In genomic region chr13:52606656-52607275, GRCm38 (mm10) we compare ENCODE assay signal across 17 mouse cellular contexts. TPM values are rescaled to one million over a fixed set of nuclear protein-coding genes. Genes with fewer than 3 reads are reported as not detected.
A peak's percentile ranks its signal among the peaks of the same experiment; 100 is the strongest.
DNase-seq lines count a peak whose midpoint lies in the region; ATAC-seq and TF ChIP-seq lines count a peak whose summit lies in the region.
"Had no signal": no experiment of that assay in that cellular context is flagged by ENCODE, and none has a peak within 500 bp of the region (broad histone marks: within the 10 kb centered on the region; RNA-seq: fewer than 3 reads in every experiment).

No protein-coding gene starts in this region.

- no peak overlapping the region for H3K4me3 ChIP-seq in intestine, embryonic 14.5 days (ENCODE audit: low read depth, low read length)
- no peak overlapping the region for H3K4me3 ChIP-seq in intestine, postnatal 0 days (ENCODE audit: low read depth, low read length)
- H3K4me3 ChIP-seq in spleen, adult 2 months (ENCODE audit: extremely low read depth, insufficient read depth, insufficient read length) = no peak overlapping the region
- H3K4me3 ChIP-seq: embryonic facial prominence, embryonic 15.5 days; erythroblast, embryonic 14.5 days; forebrain, embryonic 10.5 days; gastrocnemius, adult 2 months; hindbrain, embryonic 15.5 days had no signal

- H3K4me1 ChIP-seq in intestine, embryonic 14.5 days (replicated peaks; ENCODE audit: control insufficient read depth, insufficient read depth, low read length) = 0 out of 2 replicates have a peak, but pooled peaks cover 9% of the 10 kb centered on the region
- H3K4me1 ChIP-seq in intestine, postnatal 0 days (replicated peaks; ENCODE audit: control insufficient read depth, insufficient read depth, low read length) = no peaks in the 10 kb centered on the region; the same call in 1 of the 2 replicates
- H3K4me1 ChIP-seq in spleen, adult 2 months (ENCODE audit: control insufficient read depth, insufficient read depth, insufficient read length) = peaks cover 37% of the 10 kb centered on the region; the same call in 1 of the 2 replicates
- H3K4me1 ChIP-seq: embryonic facial prominence, embryonic 15.5 days; forebrain, embryonic 10.5 days had no signal

- H3K27ac ChIP-seq in intestine, embryonic 14.5 days (ENCODE audit: low read depth) = 0 out of 2 replicates have a peak overlapping the region, but pooled peaks have one; percentile 4
- no peak overlapping the region for H3K27ac ChIP-seq in intestine, postnatal 0 days (ENCODE audit: low read depth, low read length)
- H3K27ac ChIP-seq in spleen, adult 2 months (ENCODE audit: insufficient read depth, low read length) = peak overlapping the region; percentile 50; the same call in 1 of the 2 replicates
- H3K27ac ChIP-seq: embryonic facial prominence, embryonic 15.5 days; forebrain, embryonic 10.5 days; gastrocnemius, adult 2 months; hindbrain, embryonic 15.5 days had no signal

- H3K36me3 ChIP-seq in intestine, embryonic 14.5 days (ENCODE audit: control insufficient read depth, insufficient read depth, low read length) = no peaks in the 10 kb centered on the region
- no peaks in the 10 kb centered on the region for H3K36me3 ChIP-seq in intestine, postnatal 0 days (ENCODE audit: control insufficient read depth, insufficient read depth)
- H3K36me3 ChIP-seq in spleen, adult 2 months (ENCODE audit: control insufficient read depth, insufficient read depth, low read length) = peaks cover 18% of the 10 kb centered on the region
- H3K36me3 ChIP-seq: embryonic facial prominence, embryonic 15.5 days; forebrain, embryonic 10.5 days; hindbrain, embryonic 15.5 days had no signal

- no peak overlapping the region for H3K9ac ChIP-seq in intestine, embryonic 14.5 days (ENCODE audit: low read length)
- no peak overlapping the region for H3K9ac ChIP-seq in intestine, postnatal 0 days (ENCODE audit: low read depth, low read length)
- H3K9ac ChIP-seq: embryonic facial prominence, embryonic 15.5 days; hindbrain, embryonic 15.5 days had no signal

- ATAC-seq in intestine, embryonic 14.5 days (replicated peaks; ENCODE audit: low FRiP score, low TSS enrichment, low read depth) = no peak
- ATAC-seq in intestine, postnatal 0 days = no peak
- ATAC-seq: CD4-positive, CD25-positive, alpha-beta regulatory T cell, adult 4 months; forebrain, embryonic 14.5 days had no signal

- H3K27me3 ChIP-seq in intestine, embryonic 14.5 days (replicated peaks; ENCODE audit: control insufficient read depth, insufficient read depth, low read length) = no peaks in the 10 kb centered on the region
- H3K27me3 ChIP-seq in intestine, postnatal 0 days (replicated peaks; ENCODE audit: control insufficient read depth, insufficient read depth, low read length) = no peaks in the 10 kb centered on the region
- H3K27me3 ChIP-seq in spleen, adult 2 months (ENCODE audit: control insufficient read depth, insufficient read depth, low read length) = no peaks in the 10 kb centered on the region
- H3K27me3 ChIP-seq: embryonic facial prominence, embryonic 15.5 days; hindbrain, embryonic 15.5 days had no signal

- 57% methylated on average over 3 of the region's 3 CpGs for WGBS in intestine, embryonic 14.5 days
- 60% methylated on average over 3 of the region's 3 CpGs for WGBS in intestine, postnatal 0 days
- 67% methylated on average over 3 of the region's 3 CpGs for WGBS in spleen, adult 2 months

- no peak for TF ChIP-seq POLR2A in spleen, adult 2 months (IDR thresholded peaks at IDR 0.05; ENCODE audit: low read depth, low read length)

- no peak overlapping the region for H3K4me2 ChIP-seq in intestine, embryonic 14.5 days (ENCODE audit: low read length)
- no peak overlapping the region for H3K4me2 ChIP-seq in intestine, postnatal 0 days (replicated peaks; ENCODE audit: low read depth)
- H3K4me2 ChIP-seq: embryonic facial prominence, embryonic 15.5 days; heart, embryonic 11.5 days; hindbrain, embryonic 15.5 days had no signal

- no peak for TF ChIP-seq CTCF in intestine, postnatal 0 days (IDR thresholded peaks at IDR 0.05; ENCODE audit: low read depth)
- TF ChIP-seq CTCF in spleen, adult 2 months (IDR thresholded peaks at IDR 0.05; ENCODE audit: extremely low read depth, insufficient read depth, insufficient read length, insufficient replicate concordance) = no peak

- DNase-seq in intestine, embryonic 14.5 days (ENCODE audit: low spot score) = no peak
- no peak for DNase-seq in spleen, adult 2 months (ENCODE audit: low read depth in 1 of 2, low spot score in 2 of 2)
- DNase-seq in spleen, postnatal 10 days (ENCODE audit: low spot score in 2 of 2) = no peak
- peak; percentile 81 for DNase-seq in adipocyte (ENCODE audit: low spot score)
- no peak for DNase-seq in embryo, embryonic 10 days (ENCODE audit: low spot score)
- DNase-seq: adrenal gland, postnatal 36 days; cerebellum, adult 2 months; embryo, embryonic 11 days had no signal

- H3K9me3 ChIP-seq in intestine, embryonic 14.5 days (ENCODE audit: control insufficient read depth, low read length) = 0 out of 2 replicates have a peak, but pooled peaks cover under 1% of the 10 kb centered on the region
- no peaks in the 10 kb centered on the region for H3K9me3 ChIP-seq in intestine, postnatal 0 days (ENCODE audit: control insufficient read depth)
- H3K9me3 ChIP-seq: embryonic facial prominence, embryonic 15.5 days; forebrain, embryonic 10.5 days; hindbrain, embryonic 15.5 days had no signal

RNA-seq across cellular contexts. Expression of gene Syk, which starts 23.8 kb away (rescaled TPM):
- polyA plus RNA-seq in intestine, embryonic 14.5 days (2014; fragmentation: Nextera tagmentation; extraction: Ambion mirVana) = 3.4 and 4.3 TPM in 2 replicates
- polyA plus RNA-seq in intestine, postnatal 0 days (2015; fragmentation: Nextera tagmentation; extraction: Ambion mirVana) = 2.0 TPM in 2 replicates
- 119 and 126 TPM in 2 replicates for polyA plus RNA-seq in spleen, adult 2 months (2012; rRNA removed)

Comparison
In these comparisons a context has a peak if more than half of its experiments do, and no peak if none do; other contexts are left out.
1. RNA of gene Syk, which starts 23.8 kb away (polyA plus RNA-seq): 119 to 126 TPM in spleen, adult 2 months; 3.4 to 4.3 TPM in intestine, embryonic 14.5 days and 2.0 TPM in intestine, postnatal 0 days; every median in the first group is over 10 times any median in the second.